Mouse (Mus musculus) C2C12 (cell line): ENCODE measurements around the gene Tbc1d21. TPM values are rescaled to one million over a fixed set of nuclear protein-coding genes. Genes with fewer than 3 reads are reported as not detected.

Experiments
- H3K27me3 ChIP-seq: one replicate; pipeline ENCODE4 v1.6.1; 2011; ENCODE audit not compliant: control insufficient read depth, insufficient read depth, insufficient read length
- H3K36me3 ChIP-seq: one replicate; pipeline ENCODE4 v1.6.1; 2011; ENCODE audit not compliant: control insufficient read depth, insufficient read depth
- H3K4me3 ChIP-seq: one replicate; pipeline ENCODE4 v1.5.1; 2011; ENCODE audit warnings: mild to moderate bottlenecking, control low read depth; ENCODE audit not compliant: poor library complexity, insufficient read depth, severe bottlenecking
- H3K79me2 ChIP-seq: one replicate; pipeline ENCODE4 v1.6.1; 2011; ENCODE audit not compliant: control insufficient read depth, insufficient read depth
- H3K79me3 ChIP-seq: one replicate; pipeline ENCODE4 v1.6.1; 2011; ENCODE audit warnings: low read depth, control low read depth
- H3ac ChIP-seq: one replicate; pipeline ENCODE3; 2011; ENCODE audit warnings: low read depth; ENCODE audit not compliant: control insufficient read depth, insufficient read length
- CEBPB ChIP-seq: IDR thresholded peaks from one replicate; pipeline ENCODE4 v1.6.1; 2011; ENCODE audit warnings: low read depth, mild to moderate bottlenecking, control low read depth, moderate library complexity
- CTCF ChIP-seq: IDR thresholded peaks from one replicate; pipeline ENCODE4 v1.5.1; 2011; ENCODE audit not compliant: control insufficient read depth, insufficient read depth, insufficient read length
- FOSL1 ChIP-seq: IDR thresholded peaks from one replicate; pipeline ENCODE4 v1.8.0; 2011; ENCODE audit warnings: mild to moderate bottlenecking, low read length; ENCODE audit not compliant: poor library complexity, insufficient read depth, severe bottlenecking
- MAX ChIP-seq: IDR thresholded peaks from one replicate; pipeline ENCODE4 v1.6.1; 2011; ENCODE audit warnings: mild to moderate bottlenecking, control low read depth
- MYOD1 ChIP-seq: IDR thresholded peaks from one replicate; pipeline ENCODE4 v1.6.1; 2011; ENCODE audit warnings: low read depth; ENCODE audit not compliant: control insufficient read depth, insufficient read length
- MYOG ChIP-seq: IDR thresholded peaks from one replicate; pipeline ENCODE4 v1.6.1; 2011; ENCODE audit not compliant: control insufficient read depth, insufficient read length; ENCODE audit errors: extremely low read depth
- USF1 ChIP-seq: IDR thresholded peaks from one replicate; pipeline ENCODE4 v1.6.1; 2011; ENCODE audit warnings: low read depth, mild to moderate bottlenecking, control low read depth, moderate library complexity
- polyA plus RNA-seq: library from polyadenylated mRNA; unstranded; fragments of >200 nt; fragmentation: generic; extraction: Trizol; gene quantifications from one replicate; pipeline ENCODE4 v1.2.1, GENCODE M21; 2012; ENCODE audit warnings: missing spikeins

Gene Tbc1d21
- polyA plus RNA-seq, 1 experiment: not detected

DNA sequence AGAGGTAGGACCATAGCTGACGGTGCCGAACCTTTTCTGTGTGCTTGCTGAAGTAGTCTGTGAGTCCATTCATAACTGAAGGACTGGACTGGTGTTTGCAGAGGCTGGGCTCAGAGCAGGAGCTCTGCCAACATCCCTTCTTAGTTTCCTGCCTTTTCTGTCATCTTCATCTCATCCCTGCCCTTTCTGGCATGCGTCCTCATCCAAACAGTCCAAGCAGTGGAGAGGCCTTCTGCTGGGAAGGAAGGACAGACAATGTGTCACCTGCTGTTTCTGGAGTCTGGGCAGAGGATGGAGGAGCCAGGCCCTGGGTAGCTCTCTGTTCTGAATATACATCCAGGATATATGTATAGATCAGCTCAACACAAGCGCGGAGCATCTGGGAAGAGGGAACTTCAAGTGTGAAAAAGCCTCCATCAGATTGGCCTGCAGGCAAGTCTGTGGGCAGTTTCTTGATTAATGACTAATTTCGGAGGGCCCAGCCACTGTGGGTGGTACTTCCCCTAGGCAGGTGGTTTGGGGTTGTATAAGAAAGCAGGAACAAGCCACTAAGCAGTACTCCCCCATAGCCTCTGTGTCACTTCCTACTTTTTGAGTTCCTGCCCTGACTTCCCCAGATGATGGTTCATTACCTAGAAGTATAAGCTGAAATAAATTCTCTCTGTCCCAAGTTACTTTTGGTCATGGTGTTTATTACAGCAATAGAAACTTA lies 31.3 kb upstream of the Tbc1d21 start:
- no peaks in the 10 kb centered on the region for H3K36me3 ChIP-seq
- no peaks in the 10 kb centered on the region for H3K79me3 ChIP-seq
- no peak overlapping the region for H3ac ChIP-seq
- peaks cover 34% of the 10 kb centered on the region for H3K27me3 ChIP-seq
- no peaks in the 10 kb centered on the region for H3K79me2 ChIP-seq
- H3K4me3 ChIP-seq: no peak overlapping the region
- TF ChIP-seq MAX (no peak), USF1 (no peak), CTCF (no peak), MYOG (no peak), FOSL1 (no peak), CEBPB (no peak), MYOD1 (no peak)

DNA sequence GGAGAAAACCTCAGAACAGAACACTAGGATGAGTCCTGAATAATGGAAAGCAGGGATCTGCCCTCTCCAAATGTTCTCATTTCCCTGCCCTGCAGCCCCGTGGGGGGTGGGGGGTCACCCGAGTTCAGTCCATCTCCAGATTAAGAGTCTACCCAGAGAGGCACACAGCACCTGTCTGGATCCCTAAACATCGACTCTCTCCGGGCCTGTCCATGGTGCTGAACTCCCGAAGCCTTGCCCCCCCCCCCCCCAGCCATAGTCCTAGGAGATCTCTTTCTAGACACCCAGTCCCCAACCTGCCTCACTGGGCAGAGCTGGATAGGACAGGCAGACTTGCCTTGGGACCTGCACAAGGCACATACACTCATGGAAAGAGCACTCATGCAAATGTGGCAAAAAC lies 29.4 kb upstream of the Tbc1d21 start:
- Histone ChIP-seq H3K79me3 (no peaks in the 10 kb centered on the region), H3K4me3 (no peak overlapping the region), H3K27me3 (peaks cover 32% of the 10 kb centered on the region), H3ac (no peak overlapping the region), H3K36me3 (no peaks in the 10 kb centered on the region), H3K79me2 (no peaks in the 10 kb centered on the region)
- no peak for TF ChIP-seq CEBPB
- no peak for TF ChIP-seq FOSL1
- TF ChIP-seq MYOD1: no peak
- no peak for TF ChIP-seq MYOG
- no peak for TF ChIP-seq USF1
- TF ChIP-seq CTCF: no peak
- TF ChIP-seq MAX: no peak

DNA sequence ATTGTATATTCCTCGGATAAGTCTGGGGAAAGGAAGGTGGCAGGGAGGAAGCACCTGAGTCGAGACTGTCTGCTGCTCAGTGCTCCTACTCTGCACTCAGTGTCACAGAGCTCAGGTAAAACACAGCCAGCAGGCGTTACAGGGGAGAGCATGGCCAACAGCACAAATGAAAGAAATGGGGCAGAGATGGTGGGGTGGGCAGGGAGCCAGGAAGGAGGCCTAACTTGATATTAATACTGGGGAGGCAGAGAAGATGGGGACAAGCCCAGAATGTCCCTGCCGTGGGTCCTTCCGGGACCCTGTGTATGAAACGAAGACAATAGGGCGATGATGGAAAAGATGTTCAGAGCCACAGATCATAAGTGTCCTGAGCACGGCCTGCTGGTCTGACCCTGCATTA lies 24.4 kb upstream of the Tbc1d21 start:
- H3K79me3 ChIP-seq: no peaks in the 10 kb centered on the region
- no peak overlapping the region for H3K4me3 ChIP-seq
- TF ChIP-seq CEBPB (no peak), MAX (no peak), MYOD1 (no peak), MYOG (no peak), USF1 (no peak), CTCF (no peak), FOSL1 (no peak)
- H3ac ChIP-seq: no peak overlapping the region
- H3K36me3 ChIP-seq: no peaks in the 10 kb centered on the region
- H3K27me3 ChIP-seq: peaks cover 4% of the 10 kb centered on the region
- no peaks in the 10 kb centered on the region for H3K79me2 ChIP-seq

DNA sequence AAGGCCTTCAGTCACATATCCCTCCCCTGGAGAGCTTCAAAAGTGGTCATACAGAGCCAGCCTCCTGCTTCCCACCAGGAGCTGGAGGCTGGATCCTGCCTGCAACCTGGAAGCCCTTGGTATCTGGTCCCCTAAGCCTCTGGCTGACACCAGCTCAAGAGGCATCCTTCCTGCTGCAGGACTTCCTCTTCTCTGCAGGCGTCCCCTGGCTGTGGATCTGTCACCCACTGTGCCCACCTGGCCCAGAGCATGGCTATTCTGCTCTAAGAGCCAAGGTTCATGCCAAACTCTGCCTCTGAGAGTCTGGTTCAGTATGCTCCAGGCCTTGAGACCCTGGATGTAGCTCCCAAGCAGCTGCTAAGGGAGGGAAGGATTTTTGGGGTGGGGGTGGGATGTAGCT lies 23.6 kb upstream of the Tbc1d21 start:
- Histone ChIP-seq H3K4me3 (no peak overlapping the region), H3K36me3 (no peaks in the 10 kb centered on the region), H3ac (no peak overlapping the region), H3K79me3 (no peaks in the 10 kb centered on the region), H3K79me2 (no peaks in the 10 kb centered on the region), H3K27me3 (peaks cover 4% of the 10 kb centered on the region)
- TF ChIP-seq CEBPB (no peak), USF1 (no peak), MAX (no peak), CTCF (no peak)

DNA sequence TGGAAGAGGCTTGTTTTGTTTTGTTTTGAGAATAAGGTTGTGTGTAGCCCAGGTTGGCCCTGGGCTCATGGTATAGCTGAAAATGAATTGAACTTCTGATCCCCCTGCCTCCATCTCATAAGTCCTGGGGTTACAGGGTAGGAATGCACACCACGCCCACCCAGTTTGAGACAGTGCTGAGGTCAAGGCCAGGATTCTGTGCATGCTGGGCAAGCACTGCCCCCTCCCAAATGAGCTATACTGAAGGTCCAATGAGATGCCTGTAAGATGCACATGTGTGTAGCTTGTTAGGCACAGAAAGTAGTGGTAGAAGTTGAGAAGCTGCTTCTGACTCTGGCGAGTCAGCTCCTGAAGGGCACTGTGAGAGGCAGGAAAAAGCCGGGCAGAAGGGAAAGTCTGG lies 18.1 kb upstream of the Tbc1d21 start:
- H3ac ChIP-seq: no peak overlapping the region
- TF ChIP-seq CTCF (no peak), MAX (no peak), CEBPB (no peak), MYOD1 (no peak), FOSL1 (no peak)
- H3K79me3 ChIP-seq: no peaks in the 10 kb centered on the region
- H3K27me3 ChIP-seq: peaks cover 4% of the 10 kb centered on the region
- H3K36me3 ChIP-seq: no peaks in the 10 kb centered on the region
- no peak overlapping the region for H3K4me3 ChIP-seq
- H3K79me2 ChIP-seq: no peaks in the 10 kb centered on the region

DNA sequence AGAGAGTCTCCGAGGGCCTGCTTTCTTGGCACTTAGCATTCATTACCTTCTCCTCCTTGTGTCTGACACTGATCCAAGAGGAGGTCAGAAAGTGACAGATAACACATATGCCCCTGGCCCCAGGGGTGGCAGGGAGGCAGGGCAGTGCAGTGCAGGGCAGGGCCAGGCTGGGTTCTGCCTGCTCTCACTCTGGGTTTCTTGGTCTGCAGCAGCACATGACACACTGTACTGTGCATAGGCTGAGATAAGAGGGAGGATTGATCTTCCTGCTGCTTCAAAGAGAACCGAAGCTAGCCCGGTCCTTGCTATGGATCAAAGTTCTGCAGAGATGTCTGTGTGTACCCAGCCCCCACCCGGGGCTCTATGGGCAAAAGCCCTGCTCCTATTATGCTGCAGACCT lies 8.6 kb upstream of the Tbc1d21 start:
- Histone ChIP-seq H3K36me3 (no peaks in the 10 kb centered on the region), H3K4me3 (no peak overlapping the region), H3ac (no peak overlapping the region), H3K79me2 (no peaks in the 10 kb centered on the region), H3K27me3 (peaks cover 3% of the 10 kb centered on the region), H3K79me3 (no peaks in the 10 kb centered on the region)
- TF ChIP-seq CTCF: no peak
- no peak for TF ChIP-seq FOSL1
- no peak for TF ChIP-seq MYOG
- TF ChIP-seq MAX: no peak
